Mouse (Mus musculus) cortical plate, adult 2 months (tissue): ENCODE results near the gene C1qtnf6.

Experiments
- CTCF ChIP-seq: fragments of 200-500 bp; IDR thresholded peaks from 2 replicates; pipeline ENCODE4 v1.5.1; 2011; ENCODE audit warnings: mild to moderate bottlenecking, control low read depth, low read length; ENCODE audit not compliant: insufficient read depth; ENCODE audit errors: extremely low read depth
- POLR2A ChIP-seq: fragments of 200-500 bp; IDR thresholded peaks from 2 replicates; pipeline ENCODE4 v1.6.1; 2011; ENCODE audit warnings: mild to moderate bottlenecking, low read length, control low read depth; ENCODE audit not compliant: insufficient read depth; ENCODE audit errors: extremely low read depth

DNA sequence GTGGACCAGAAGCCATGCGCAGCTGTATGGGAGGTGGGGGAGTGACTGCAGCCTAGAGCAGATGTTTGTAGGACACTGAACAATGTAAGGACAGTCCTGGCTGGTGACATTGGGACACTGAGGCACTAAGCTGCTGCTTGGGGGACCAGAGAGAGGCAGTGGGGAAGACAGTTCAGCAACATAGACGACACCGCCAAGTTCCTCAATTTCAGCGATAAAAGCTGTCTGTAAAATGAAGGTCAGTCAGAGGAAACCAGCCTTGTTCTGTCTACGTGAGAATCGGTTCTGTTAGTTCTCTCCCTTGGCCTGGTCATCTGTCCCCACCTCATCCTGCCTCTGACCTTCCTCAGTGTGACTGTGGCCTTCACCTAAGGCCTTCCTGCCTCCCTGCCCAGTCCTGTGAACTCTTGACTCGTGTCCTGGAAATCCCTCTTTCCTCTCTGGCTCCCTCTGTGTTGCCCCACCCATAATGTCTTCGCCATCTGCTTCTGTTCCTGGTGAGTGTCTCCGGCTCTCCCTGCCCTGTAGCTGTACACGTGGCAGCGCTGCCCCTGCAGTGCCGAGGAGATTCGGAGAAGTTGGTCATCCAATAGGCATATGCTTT lies 11.0 kb downstream of the C1qtnf6 start:
- TF ChIP-seq CTCF, result no peak
- no peak for TF ChIP-seq POLR2A
